Mouse (Mus musculus): ENCODE measurements around the gene Gm17428.

DNA sequence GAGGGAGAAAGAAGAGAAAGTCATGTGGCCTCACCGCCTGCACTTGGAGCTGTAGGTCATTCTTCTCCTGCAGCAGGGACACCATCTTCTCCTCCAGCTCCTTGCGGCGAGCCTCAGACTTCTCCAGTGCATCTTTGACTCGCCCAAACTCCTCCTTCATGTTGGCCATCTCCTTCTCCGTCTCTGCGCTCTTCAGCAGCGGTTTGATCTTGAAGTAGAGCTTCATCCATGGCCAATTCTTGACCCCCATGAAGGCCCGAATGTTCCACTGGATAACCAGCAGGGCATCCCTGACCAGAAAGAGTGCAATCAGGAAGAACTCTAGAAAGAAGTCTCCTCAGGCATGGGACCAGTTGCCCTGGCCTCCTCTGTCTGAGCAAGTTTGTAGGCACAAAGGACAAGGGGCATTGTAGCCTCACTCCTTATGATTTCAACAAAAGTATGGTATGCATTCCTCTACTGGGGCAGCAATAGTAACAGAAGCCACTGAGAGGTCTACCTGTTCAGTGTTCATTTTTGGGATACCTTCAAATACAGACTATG, 23.0 kb upstream of the Gm17428 start:
- TF ChIP-seq POLR2A (IDR thresholded peaks at IDR 0.05; ENCODE audit: low read depth, low read length) (no peak), ZNF384 (IDR thresholded peaks at IDR 0.05; ENCODE audit: low read depth, low read length) (no peak), CTCF (conservative IDR thresholded peaks at IDR 0.05 in 1 of 2, IDR thresholded peaks at IDR 0.05 in 1 of 2; ENCODE audit: low read depth in 2 of 2, low read length in 2 of 2) (no peak), UBTF (IDR thresholded peaks at IDR 0.05; ENCODE audit: low read depth, low read length) (no peak), MAFK (IDR thresholded peaks at IDR 0.05; ENCODE audit: insufficient replicate concordance, low read length) (no peak), RCOR1 (conservative IDR thresholded peaks at IDR 0.05; ENCODE audit: low read depth, low read length) (no peak), ZC3H11A (IDR thresholded peaks at IDR 0.05; ENCODE audit: low read depth, low read length) (no peak), EP300 (IDR thresholded peaks at IDR 0.05; ENCODE audit: low read length) (no peak), CHD2 (IDR thresholded peaks at IDR 0.05; ENCODE audit: low read length) (no peak), KAT2A (IDR thresholded peaks at IDR 0.05; ENCODE audit: insufficient replicate concordance, low read length) (no peak), TBP (conservative IDR thresholded peaks at IDR 0.05; ENCODE audit: low read depth, low read length) (no peak), ETS1 (conservative IDR thresholded peaks at IDR 0.05; ENCODE audit: low read depth, low read length) (no peak), PAX5 (IDR thresholded peaks at IDR 0.05; ENCODE audit: low read length) (no peak)

All from CH12.LX (cell line).